Mouse (Mus musculus): ENCODE results near the gene Slbp. TPM values are rescaled to one million over a fixed set of nuclear protein-coding genes. Genes with fewer than 3 reads are reported as not detected.

Gene Slbp
- polyA plus RNA-seq, 1 experiment from 2014 or later: 191 TPM

DNA sequence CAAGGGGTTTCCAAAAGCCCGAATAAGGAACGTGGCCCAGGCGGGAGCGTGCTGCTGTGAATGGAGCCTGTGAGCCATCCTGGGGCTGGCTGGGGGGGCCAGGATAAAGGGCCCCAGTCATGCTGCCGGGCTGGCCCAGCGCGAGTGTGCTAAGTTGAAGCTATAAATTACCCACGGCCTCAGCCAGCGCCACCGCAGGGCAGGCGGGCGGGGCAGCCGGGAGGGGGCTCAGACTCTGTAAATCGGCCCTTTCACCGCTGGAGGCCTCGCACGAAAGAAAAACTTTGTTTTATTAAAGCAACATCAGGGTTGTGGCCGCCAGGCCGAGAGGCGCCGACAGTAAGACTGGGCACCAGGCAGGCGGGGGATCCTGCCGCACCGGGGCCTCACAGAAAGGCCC, 40.0 kb upstream of the Slbp start:
- Histone ChIP-seq H3K4me3 (replicated peaks) (no peak overlapping the region), H3K4me2 (replicated peaks) (peak overlapping the region; percentile 36), H3K36me3 (no peaks in the 10 kb centered on the region), H3K4me1 (peaks cover 75% of the 10 kb centered on the region), H3K9me3 (replicated peaks) (no peaks in the 10 kb centered on the region), H3K27ac (replicated peaks) (peak overlapping the region; percentile 86), H3K9ac (no peak overlapping the region), H3K27me3 (0 out of 2 replicates have a peak, but pooled peaks cover 3% of the 10 kb centered on the region)
- 4% methylated on average over 24 of the region's 24 CpGs for WGBS
- peak; percentile 75 for ATAC-seq (ENCODE audit: insufficient number of reproducible peaks, low FRiP score, low TSS enrichment, low read depth)

DNA sequence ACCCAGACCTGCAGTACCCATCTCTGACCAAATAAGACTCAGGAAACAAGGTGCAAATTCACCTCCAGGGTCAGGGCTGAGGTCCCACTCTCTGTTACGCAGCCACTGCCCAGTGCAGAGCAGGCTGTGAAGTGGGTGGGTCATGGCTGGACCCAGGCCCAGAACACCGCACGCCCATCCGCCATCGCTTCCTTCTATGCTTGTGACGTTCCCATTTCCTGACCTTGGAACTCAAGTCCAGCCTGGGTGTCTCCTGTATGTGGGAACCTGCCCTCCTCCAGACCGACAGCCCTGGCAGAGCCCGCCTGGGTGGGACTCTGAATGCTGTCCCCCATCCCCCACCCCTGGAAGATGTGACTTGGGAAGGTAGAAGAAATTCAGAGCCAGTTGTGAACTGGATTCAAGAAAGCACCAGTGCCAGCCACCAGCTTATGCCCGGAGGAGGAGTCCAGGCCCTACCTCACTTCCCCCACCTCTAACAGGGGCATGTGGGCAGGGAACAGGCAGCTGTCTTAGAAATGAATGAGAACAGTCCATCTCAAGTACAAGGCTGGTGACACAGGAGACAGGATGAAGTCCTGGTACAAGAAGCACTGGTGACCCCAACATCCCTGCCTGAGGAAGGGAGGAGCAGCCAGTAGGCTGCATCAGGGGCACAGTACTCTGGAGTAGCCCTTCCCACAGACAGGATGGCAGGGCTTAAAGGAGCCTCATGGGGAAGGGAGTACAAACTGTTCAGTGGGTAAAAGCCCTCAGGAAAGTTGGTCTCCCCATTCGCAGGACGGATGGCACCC, 37.7 kb upstream of the Slbp start:
- no peaks in the 10 kb centered on the region for H3K36me3 ChIP-seq
- 76% methylated on average over 11 of the region's 11 CpGs for WGBS
- no peak overlapping the region for H3K4me2 ChIP-seq (replicated peaks)
- no peak overlapping the region for H3K4me3 ChIP-seq (replicated peaks)
- H3K27ac ChIP-seq (replicated peaks): no peak overlapping the region
- no peaks in the 10 kb centered on the region for H3K27me3 ChIP-seq
- H3K4me1 ChIP-seq: peaks cover 52% of the 10 kb centered on the region
- no peak for ATAC-seq (ENCODE audit: insufficient number of reproducible peaks, low FRiP score, low TSS enrichment, low read depth)
- H3K9ac ChIP-seq: no peak overlapping the region
- no peaks in the 10 kb centered on the region for H3K9me3 ChIP-seq (replicated peaks)

DNA sequence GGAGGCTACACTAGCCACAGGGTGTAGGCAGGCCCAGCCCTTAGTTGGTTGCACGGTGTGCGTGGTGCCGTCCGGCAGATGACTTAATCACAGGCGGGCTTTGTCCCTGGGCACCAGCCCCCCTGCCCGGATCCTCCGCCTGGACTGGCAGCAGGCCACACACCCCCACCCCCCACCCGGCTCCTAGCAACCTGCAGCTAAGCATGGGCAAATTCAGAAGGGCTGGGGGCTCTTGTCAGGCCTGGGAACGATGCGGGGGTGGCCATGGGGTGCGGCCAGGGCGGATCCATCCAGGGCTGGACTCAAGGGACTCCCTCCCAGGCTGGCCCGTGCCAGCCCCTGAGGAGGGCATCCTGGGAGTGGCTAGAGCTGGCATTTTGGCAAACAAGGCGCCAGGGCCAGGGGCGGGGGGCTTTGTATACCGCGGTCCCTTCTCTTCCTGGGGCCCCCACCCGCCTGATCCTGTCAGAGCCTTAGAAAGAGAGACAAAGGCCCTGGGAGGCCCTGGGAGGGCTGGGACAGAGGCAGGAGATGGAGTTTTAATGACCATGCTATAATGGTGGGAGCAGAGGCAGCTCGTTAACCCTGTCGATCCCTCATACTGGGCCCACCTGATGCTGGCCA, 37.0 kb upstream of the Slbp start:
- H3K36me3 ChIP-seq: no peaks in the 10 kb centered on the region
- H3K4me1 ChIP-seq: peaks cover 52% of the 10 kb centered on the region
- no peaks in the 10 kb centered on the region for H3K27me3 ChIP-seq
- WGBS: 45% methylated on average over 20 of the region's 20 CpGs
- H3K4me2 ChIP-seq (replicated peaks): no peak overlapping the region
- no peak overlapping the region for H3K9ac ChIP-seq
- H3K4me3 ChIP-seq (replicated peaks): no peak overlapping the region
- no peaks in the 10 kb centered on the region for H3K9me3 ChIP-seq (replicated peaks)
- H3K27ac ChIP-seq (replicated peaks): 0 out of 2 replicates have a peak overlapping the region, but pooled peaks have one; percentile 34
- 0 out of 2 replicates have a peak, but pooled peaks have one; percentile 17 for ATAC-seq (ENCODE audit: insufficient number of reproducible peaks, low FRiP score, low TSS enrichment, low read depth)

DNA sequence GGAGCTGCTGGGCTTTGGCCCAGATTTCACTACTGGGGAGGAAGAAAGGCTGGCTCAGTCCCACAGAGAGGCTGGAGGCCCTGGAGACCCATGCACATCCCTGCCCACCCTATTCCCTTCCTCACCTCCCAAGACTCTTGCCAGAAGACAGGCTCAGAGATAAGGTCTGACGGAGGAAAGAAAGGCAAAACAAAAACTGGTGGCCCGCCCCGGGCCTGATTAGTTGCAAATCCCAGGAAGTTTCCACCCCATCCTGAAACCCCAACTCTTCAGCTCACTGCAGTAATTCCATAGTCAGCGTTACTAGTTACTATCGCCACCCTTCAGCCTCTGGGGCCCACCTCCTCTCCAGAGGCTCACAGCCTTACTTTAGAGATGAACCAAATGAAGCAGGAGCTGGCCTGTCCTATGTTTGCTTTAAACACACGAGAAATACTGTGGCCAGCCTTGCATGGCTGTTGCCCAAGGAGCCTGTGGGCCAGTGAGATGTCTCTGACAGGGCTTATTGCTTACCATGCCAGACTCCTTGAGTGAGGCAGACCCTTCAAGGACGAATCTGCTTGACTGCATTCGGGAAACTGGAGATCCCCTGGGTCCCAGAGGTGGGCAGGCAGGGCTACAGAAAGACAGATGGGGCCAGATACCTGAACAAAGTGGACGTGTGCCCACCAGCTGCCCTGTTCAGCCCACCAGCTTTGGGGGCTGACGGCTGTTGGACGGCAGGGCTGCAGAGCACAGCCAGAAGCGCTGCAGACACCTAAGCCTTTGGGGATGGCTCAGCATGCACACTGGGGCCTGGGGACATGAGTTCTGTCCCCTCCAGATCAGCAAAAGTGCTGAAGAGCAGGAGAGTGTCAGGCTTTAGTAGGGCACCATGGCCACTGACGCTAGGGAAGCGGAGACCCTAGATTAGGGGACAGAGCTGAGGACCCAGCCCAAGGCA, 36.2 kb upstream of the Slbp start:
- Histone ChIP-seq H3K9me3 (replicated peaks) (no peaks in the 10 kb centered on the region), H3K36me3 (no peaks in the 10 kb centered on the region), H3K27me3 (no peaks in the 10 kb centered on the region), H3K4me3 (replicated peaks) (no peak overlapping the region), H3K9ac (no peak overlapping the region), H3K27ac (replicated peaks) (0 out of 2 replicates have a peak overlapping the region, but pooled peaks have one; percentile 34), H3K4me2 (replicated peaks) (no peak overlapping the region), H3K4me1 (peaks cover 53% of the 10 kb centered on the region)
- no peak for ATAC-seq (ENCODE audit: insufficient number of reproducible peaks, low FRiP score, low TSS enrichment, low read depth)
- 60% methylated on average over 14 of the region's 14 CpGs for WGBS

DNA sequence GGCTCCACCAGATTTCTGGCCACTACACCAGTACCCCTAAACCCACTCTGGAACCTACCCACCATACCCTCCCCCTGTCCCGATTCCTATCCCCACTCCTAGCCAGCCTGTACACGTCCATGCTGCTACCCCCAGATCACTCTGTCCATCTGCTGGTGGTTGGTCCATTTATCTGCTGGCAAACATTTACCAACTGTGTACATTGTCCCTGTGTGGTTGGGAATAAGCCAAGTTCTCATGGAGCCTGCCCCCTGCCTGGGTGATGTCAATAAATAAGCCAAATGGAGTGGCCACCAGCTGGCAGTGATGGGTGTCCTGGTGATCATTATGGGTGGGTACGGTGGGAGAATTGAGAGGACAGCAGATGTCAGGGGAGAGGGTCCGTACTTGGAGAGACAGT, 34.8 kb upstream of the Slbp start:
- no peaks in the 10 kb centered on the region for H3K9me3 ChIP-seq (replicated peaks)
- H3K27me3 ChIP-seq: no peaks in the 10 kb centered on the region
- no peaks in the 10 kb centered on the region for H3K36me3 ChIP-seq
- WGBS: 82% methylated on average over 4 of the region's 4 CpGs
- ATAC-seq (ENCODE audit: insufficient number of reproducible peaks, low FRiP score, low TSS enrichment, low read depth): no peak
- H3K27ac ChIP-seq (replicated peaks): no peak overlapping the region
- H3K4me2 ChIP-seq (replicated peaks): no peak overlapping the region
- no peak overlapping the region for H3K9ac ChIP-seq
- peaks cover 40% of the 10 kb centered on the region for H3K4me1 ChIP-seq
- no peak overlapping the region for H3K4me3 ChIP-seq (replicated peaks)

DNA sequence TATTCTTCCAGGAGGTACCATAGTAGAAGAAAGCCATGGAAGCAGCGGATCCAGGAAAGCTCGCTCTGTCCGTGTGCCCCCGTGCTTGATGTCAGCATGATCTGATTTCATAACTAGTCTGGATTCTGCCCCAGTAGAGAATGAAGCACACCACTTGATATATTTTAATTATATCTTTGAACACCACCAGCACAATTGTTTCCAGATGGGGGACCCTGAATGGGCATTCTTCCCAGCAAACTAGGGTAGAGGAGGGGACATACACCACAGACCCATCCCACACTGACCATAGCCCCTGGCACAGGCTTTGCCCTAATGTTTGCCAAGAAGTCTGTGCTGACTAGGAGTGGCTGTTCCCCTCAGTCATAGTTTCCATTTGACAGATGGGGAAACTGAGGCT, 32.6 kb upstream of the Slbp start:
- Histone ChIP-seq H3K27me3 (no peaks in the 10 kb centered on the region), H3K9ac (no peak overlapping the region), H3K36me3 (no peaks in the 10 kb centered on the region), H3K9me3 (replicated peaks) (no peaks in the 10 kb centered on the region), H3K4me2 (replicated peaks) (no peak overlapping the region), H3K27ac (replicated peaks) (peak overlapping the region; percentile 58; the same call in 1 of the 2 replicates), H3K4me1 (peaks cover 37% of the 10 kb centered on the region), H3K4me3 (replicated peaks) (no peak overlapping the region)
- no peak for ATAC-seq (ENCODE audit: insufficient number of reproducible peaks, low FRiP score, low TSS enrichment, low read depth)
- 54% methylated on average over 4 of the region's 4 CpGs for WGBS

DNA sequence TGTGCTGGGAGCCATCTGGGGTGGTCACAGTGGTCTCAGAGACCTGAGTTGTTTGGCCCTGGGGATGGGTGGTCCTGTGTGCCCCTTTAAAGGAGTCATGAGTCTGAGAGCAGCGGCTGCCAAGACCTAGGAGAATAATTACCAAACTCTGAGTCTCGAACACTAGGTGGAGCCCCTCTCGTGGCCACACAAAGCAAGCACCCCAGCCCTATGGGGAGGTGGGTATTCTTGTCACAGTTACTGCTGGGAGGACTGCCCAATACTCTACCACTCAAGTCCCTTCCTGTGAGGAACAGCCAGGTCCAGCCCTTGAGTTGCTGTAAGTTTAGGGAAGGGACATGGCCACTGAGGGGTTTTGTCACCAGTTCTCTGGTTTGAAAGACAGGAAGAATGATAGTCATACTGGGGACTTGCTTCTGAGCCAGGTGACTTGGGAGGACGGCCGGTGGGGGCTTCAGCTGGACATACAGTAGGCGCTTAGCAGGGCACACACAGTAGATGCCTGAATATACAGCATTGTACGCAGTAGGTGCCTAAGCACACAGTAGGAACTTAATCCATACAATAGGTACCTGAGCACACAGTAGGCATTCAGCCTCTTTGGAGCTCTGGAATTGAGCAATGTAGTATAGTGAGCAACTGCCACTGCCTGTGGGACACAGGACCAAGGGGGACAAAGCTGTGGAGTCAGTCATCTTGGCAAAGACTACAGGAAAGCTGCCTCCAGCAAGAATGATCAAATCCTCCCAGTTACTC, 31.7 kb upstream of the Slbp start:
- H3K36me3 ChIP-seq: no peaks in the 10 kb centered on the region
- ATAC-seq (ENCODE audit: insufficient number of reproducible peaks, low FRiP score, low TSS enrichment, low read depth): 0 out of 2 replicates have a peak, but pooled peaks have one; percentile 17
- H3K27me3 ChIP-seq: no peaks in the 10 kb centered on the region
- H3K4me1 ChIP-seq: peaks cover 28% of the 10 kb centered on the region
- H3K9ac ChIP-seq: no peak overlapping the region
- H3K4me3 ChIP-seq (replicated peaks): no peak overlapping the region
- 0 out of 2 replicates have a peak overlapping the region, but pooled peaks have one; percentile 58 for H3K27ac ChIP-seq (replicated peaks)
- no peak overlapping the region for H3K4me2 ChIP-seq (replicated peaks)
- H3K9me3 ChIP-seq (replicated peaks): no peaks in the 10 kb centered on the region
- WGBS: 44% methylated on average over 7 of the region's 7 CpGs

DNA sequence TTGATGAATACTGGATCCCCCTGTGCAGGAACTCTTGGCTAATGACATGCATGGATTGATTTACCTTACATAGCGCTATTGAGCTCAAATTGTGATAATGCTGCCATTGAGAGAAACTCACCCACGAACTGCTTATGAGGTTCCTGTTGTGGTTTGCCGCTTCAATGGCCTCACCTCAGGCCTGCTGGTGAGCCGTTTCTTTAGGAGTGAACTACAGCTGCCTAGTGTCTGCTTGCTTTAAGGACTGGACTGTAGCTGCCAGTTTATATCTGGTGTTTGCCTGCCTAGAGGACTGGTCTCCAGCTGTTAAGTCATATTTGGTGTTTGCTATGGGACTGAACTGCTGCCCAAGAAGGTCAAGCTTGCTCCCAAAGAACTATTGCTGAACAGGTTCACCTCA, 30.6 kb upstream of the Slbp start:
- H3K27me3 ChIP-seq: no peaks in the 10 kb centered on the region

DNA sequence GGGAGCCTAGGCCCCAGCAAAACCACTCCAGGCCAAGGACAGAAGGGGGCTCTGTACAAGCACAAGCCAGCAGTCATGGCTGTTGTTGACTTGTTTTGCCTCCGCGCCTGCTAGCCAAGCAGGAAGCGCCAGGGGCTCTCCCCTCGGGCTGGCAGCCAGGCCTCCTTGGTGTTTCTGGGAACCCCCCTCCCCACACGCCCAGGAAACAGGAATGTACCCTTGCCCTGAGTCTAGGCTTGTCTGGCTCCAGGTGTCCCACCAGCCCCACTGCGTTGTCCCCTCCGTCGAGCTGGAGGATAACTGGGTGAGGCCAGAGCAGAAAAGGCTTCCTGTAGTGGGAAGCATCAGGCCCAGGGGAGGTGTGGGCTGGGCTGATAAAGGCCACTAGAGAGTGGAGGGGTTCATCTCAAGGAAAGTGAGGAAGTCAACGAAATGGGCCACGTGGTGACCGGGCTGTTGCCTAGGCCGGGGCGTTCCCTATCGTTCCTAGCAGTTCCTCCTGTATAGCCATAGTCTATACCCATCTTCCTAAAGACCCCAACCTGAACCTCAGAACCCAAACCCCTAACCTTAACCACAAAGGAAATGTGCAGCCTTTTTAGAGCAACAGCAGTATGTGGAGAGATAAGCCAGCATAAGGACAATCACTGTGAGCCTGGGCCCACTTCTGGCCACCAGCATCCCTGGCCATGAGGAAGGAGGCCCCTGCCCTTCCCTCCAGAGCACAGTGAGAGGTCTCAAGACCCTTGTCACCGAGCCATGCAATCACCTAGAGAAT, 29.4 kb upstream of the Slbp start:
- peaks cover 16% of the 10 kb centered on the region for H3K4me1 ChIP-seq
- WGBS: 70% methylated on average over 15 of the region's 15 CpGs
- H3K27me3 ChIP-seq: no peaks in the 10 kb centered on the region
- ATAC-seq (ENCODE audit: insufficient number of reproducible peaks, low FRiP score, low TSS enrichment, low read depth): no peak
- H3K27ac ChIP-seq (replicated peaks): peak overlapping the region; percentile 34
- H3K4me2 ChIP-seq (replicated peaks): no peak overlapping the region
- no peaks in the 10 kb centered on the region for H3K9me3 ChIP-seq (replicated peaks)
- H3K9ac ChIP-seq: no peak overlapping the region
- no peak overlapping the region for H3K4me3 ChIP-seq (replicated peaks)
- no peaks in the 10 kb centered on the region for H3K36me3 ChIP-seq

More for the DNA sequence above, 30.6 kb upstream of the Slbp start:
- H3K9me3 ChIP-seq (replicated peaks): no peaks in the 10 kb centered on the region
- H3K36me3 ChIP-seq: no peaks in the 10 kb centered on the region
- no peak for ATAC-seq (ENCODE audit: insufficient number of reproducible peaks, low FRiP score, low TSS enrichment, low read depth)
- H3K4me1 ChIP-seq: peaks cover 17% of the 10 kb centered on the region
- H3K4me2 ChIP-seq (replicated peaks): no peak overlapping the region
- H3K9ac ChIP-seq: no peak overlapping the region
- no peak overlapping the region for H3K4me3 ChIP-seq (replicated peaks)
- 83% methylated on average over 4 of the region's 4 CpGs for WGBS
- H3K27ac ChIP-seq (replicated peaks): no peak overlapping the region

DNA sequence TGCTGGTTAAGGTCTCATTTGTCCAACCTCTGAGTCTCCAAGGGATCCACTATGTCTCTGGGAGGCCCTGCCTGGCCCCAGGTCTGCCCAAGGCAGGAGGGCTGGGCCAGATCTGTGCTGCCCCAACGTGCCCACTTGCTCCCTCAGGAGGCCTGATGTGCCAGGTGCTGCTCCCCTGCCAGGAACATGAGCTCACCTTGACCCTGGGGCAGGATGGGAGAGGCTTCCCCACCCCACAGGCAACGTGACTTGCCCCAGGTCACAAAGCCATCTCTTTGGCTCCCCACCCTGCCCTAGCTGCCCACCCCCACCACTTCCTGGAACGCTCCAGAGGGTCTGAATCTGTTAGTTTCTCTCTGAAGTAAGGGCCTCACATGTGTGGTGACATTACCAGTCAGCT, 28.7 kb upstream of the Slbp start:
- Histone ChIP-seq H3K27ac (replicated peaks) (peak overlapping the region; percentile 34; the same call in 1 of the 2 replicates), H3K4me2 (replicated peaks) (no peak overlapping the region), H3K36me3 (no peaks in the 10 kb centered on the region), H3K9ac (no peak overlapping the region), H3K27me3 (no peaks in the 10 kb centered on the region), H3K9me3 (replicated peaks) (no peaks in the 10 kb centered on the region), H3K4me1 (peaks cover 16% of the 10 kb centered on the region), H3K4me3 (replicated peaks) (no peak overlapping the region)
- no peak for ATAC-seq (ENCODE audit: insufficient number of reproducible peaks, low FRiP score, low TSS enrichment, low read depth)
- WGBS: 36% methylated on average over 3 of the region's 3 CpGs
